Mouse (Mus musculus) testis, adult 10 weeks (tissue): ENCODE data around the gene Olfr736. TPM values are rescaled to one million over a fixed set of nuclear protein-coding genes. Genes with fewer than 3 reads are reported as not detected.

Experiments
- polyA plus RNA-seq: library from polyadenylated mRNA; stranded (reverse); fragments of 350-450 nt; fragmentation: Illumina TruSeq; extraction: RNeasy Lipid Tissue Mini Kit (QIAGEN cat#74804); gene quantifications from one replicate; pipeline ENCODE4 v1.2.3, GENCODE M21; 2014; ENCODE audit warnings: low read depth, low replicate concordance

Gene Olfr736
- polyA plus RNA-seq = 0.10 TPM

GRCm38 (mm10) chr14:50380863-50381262 is at the start of gene Olfr736:
Gene Olfr736, plus strand, starts transcription at chr14:50381163.

GRCm38 (mm10) chr14:50348796-50349195 is 32.2 kb upstream of the Olfr736 start, which contains the start of gene Olfr735:
Gene Olfr735, minus strand, starts transcription at chr14:50348872.

GRCm38 (mm10) chr14:50357593-50357992 is 23.4 kb upstream of the Olfr736 start, which contains the start of gene Tlr11:
Gene Tlr11, plus strand, starts transcription at chr14:50357914.

GRCm38 (mm10) chr14:50407268-50407667 is 26.3 kb downstream of the Olfr736 start, which contains the start of gene Olfr738:
Gene Olfr738, plus strand, starts transcription at chr14:50407568.

GRCm38 (mm10) chr14:50418326-50418725 is 37.4 kb downstream of the Olfr736 start, which contains the start of gene Olfr739:
Gene Olfr739, plus strand, starts transcription at chr14:50418626.

Other genes starting within 250 kb of the Olfr736 start
- not detected for gene Olfr728, start 238.5 kb upstream of the Olfr736 start, polyA plus RNA-seq
- gene Olfr729, start 228.3 kb upstream of the Olfr736 start, polyA plus RNA-seq = not detected
- gene Olfr730, start 193.0 kb upstream of the Olfr736 start, polyA plus RNA-seq = not detected
- 0.41 TPM for gene Olfr731, start 139.3 kb upstream of the Olfr736 start, polyA plus RNA-seq
- gene Olfr732, start 97.0 kb upstream of the Olfr736 start, polyA plus RNA-seq = 0.49 TPM
- 0.56 TPM for gene Olfr733, start 79.6 kb upstream of the Olfr736 start, polyA plus RNA-seq
- 0.56 TPM for gene Olfr734, start 54.4 kb upstream of the Olfr736 start, polyA plus RNA-seq
- 0.63 TPM for gene Olfr735, start 32.3 kb upstream of the Olfr736 start, polyA plus RNA-seq
- gene Tlr11, start 23.2 kb upstream of the Olfr736 start, polyA plus RNA-seq = 0.10 TPM
- gene Olfr738, start 26.4 kb downstream of the Olfr736 start, polyA plus RNA-seq = not detected
- gene Olfr739, start 37.5 kb downstream of the Olfr736 start, polyA plus RNA-seq = not detected
- not detected for gene Olfr740, start 64.4 kb downstream of the Olfr736 start, polyA plus RNA-seq
- gene Olfr741, start 91.6 kb downstream of the Olfr736 start, polyA plus RNA-seq = not detected
- gene Olfr742, start 122.4 kb downstream of the Olfr736 start, polyA plus RNA-seq = 0.08 TPM
- gene Olfr743, start 140.7 kb downstream of the Olfr736 start, polyA plus RNA-seq = 0.15 TPM
- not detected for gene Olfr744, start 233.7 kb downstream of the Olfr736 start, polyA plus RNA-seq